Mouse (Mus musculus): ENCODE results near the gene Npw. TPM values are rescaled to one million over a fixed set of nuclear protein-coding genes. Genes with fewer than 3 reads are reported as not detected.
"Not testable (repeated sequence)": the region's sequence is repeated elsewhere in the genome, so short reads cannot be mapped to it uniquely, and the experiment has no call there.

The Npw gene
- polyA plus RNA-seq, 1 experiment from 2014 or later: not detected

GRCm38 (mm10) chr17:24667011-24667410, 8.8 kb upstream of the Npw start:
- not testable (repeated sequence) for ATAC-seq (ENCODE audit: low read depth); H3K9me3 ChIP-seq (ENCODE audit: control insufficient read depth, low read length); H3K4me2 ChIP-seq (ENCODE audit: low read depth, low read length); H3K9ac ChIP-seq (replicated peaks; ENCODE audit: low read depth, low read length); H3K4me3 ChIP-seq (ENCODE audit: low read depth, low read length); H3K36me3 ChIP-seq (ENCODE audit: control insufficient read depth, insufficient read depth, low read length); H3K27me3 ChIP-seq (ENCODE audit: control insufficient read depth, insufficient read depth, low read length); H3K27ac ChIP-seq (ENCODE audit: low read depth, low read length)
- H3K4me1 ChIP-seq (ENCODE audit: control insufficient read depth, insufficient read depth, low read length): peaks cover 18% of the 10 kb centered on the region
- 69% methylated on average over 7 of the region's 7 CpGs for WGBS

GRCm38 (mm10) chr17:24654969-24655368, 3.3 kb downstream of the Npw start:
- Histone ChIP-seq H3K4me3 (ENCODE audit: low read depth, low read length) (no peak overlapping the region), H3K4me1 (ENCODE audit: control insufficient read depth, insufficient read depth, low read length) (0 out of 2 replicates have a peak, but pooled peaks cover 4% of the 10 kb centered on the region), H3K27ac (ENCODE audit: low read depth, low read length) (no peak overlapping the region), H3K27me3 (ENCODE audit: control insufficient read depth, insufficient read depth, low read length) (peaks cover 18% of the 10 kb centered on the region), H3K9ac (replicated peaks; ENCODE audit: low read depth, low read length) (no peak overlapping the region), H3K4me2 (ENCODE audit: low read depth, low read length) (no peak overlapping the region), H3K9me3 (ENCODE audit: control insufficient read depth, low read length) (no peaks in the 10 kb centered on the region), H3K36me3 (ENCODE audit: control insufficient read depth, insufficient read depth, low read length) (no peaks in the 10 kb centered on the region)
- 70% methylated on average over 4 of the region's 4 CpGs for WGBS
- ATAC-seq (ENCODE audit: low read depth): no peak

GRCm38 (mm10) chr17:24653967-24654710, 4.1 kb downstream of the Npw start:
- H3K36me3 ChIP-seq (ENCODE audit: control insufficient read depth, insufficient read depth, low read length): no peaks in the 10 kb centered on the region
- no peaks in the 10 kb centered on the region for H3K9me3 ChIP-seq (ENCODE audit: control insufficient read depth, low read length)
- peak; percentile 58; the same call in 1 of the 2 replicates for ATAC-seq (ENCODE audit: low read depth)
- no peak overlapping the region for H3K27ac ChIP-seq (ENCODE audit: low read depth, low read length)
- peak overlapping the region; percentile 45 for H3K4me2 ChIP-seq (ENCODE audit: low read depth, low read length)
- 4% methylated on average over 19 of the region's 19 CpGs for WGBS
- H3K27me3 ChIP-seq (ENCODE audit: control insufficient read depth, insufficient read depth, low read length): peaks cover 14% of the 10 kb centered on the region
- 0 out of 2 replicates have a peak, but pooled peaks cover 4% of the 10 kb centered on the region for H3K4me1 ChIP-seq (ENCODE audit: control insufficient read depth, insufficient read depth, low read length)
- no peak overlapping the region for H3K9ac ChIP-seq (replicated peaks; ENCODE audit: low read depth, low read length)
- 0 out of 2 replicates have a peak overlapping the region, but pooled peaks have one; percentile 12 for H3K4me3 ChIP-seq (ENCODE audit: low read depth, low read length)

- H3K36me3 ChIP-seq (ENCODE audit: control insufficient read depth, insufficient read depth, low read length): no peaks in the 10 kb centered on the region
- 84% methylated on average over 3 of the region's 3 CpGs for WGBS
- no peak for ATAC-seq (ENCODE audit: low read depth)
- H3K4me2 ChIP-seq (ENCODE audit: low read depth, low read length): no peak overlapping the region
- H3K9me3 ChIP-seq (ENCODE audit: control insufficient read depth, low read length): no peaks in the 10 kb centered on the region
- no peaks in the 10 kb centered on the region for H3K4me1 ChIP-seq (ENCODE audit: control insufficient read depth, insufficient read depth, low read length)
- H3K4me3 ChIP-seq (ENCODE audit: low read depth, low read length): no peak overlapping the region
- H3K27me3 ChIP-seq (ENCODE audit: control insufficient read depth, insufficient read depth, low read length): no peaks in the 10 kb centered on the region; the same call in 1 of the 2 replicates
- no peak overlapping the region for H3K27ac ChIP-seq (ENCODE audit: low read depth, low read length)
- no peak overlapping the region for H3K9ac ChIP-seq (replicated peaks; ENCODE audit: low read depth, low read length)
Measured at GRCm38 (mm10) chr17:24651835-24652234, 6.4 kb downstream of the Npw start.

- Histone ChIP-seq H3K9ac (replicated peaks; ENCODE audit: low read depth, low read length) (no peak overlapping the region), H3K4me1 (ENCODE audit: control insufficient read depth, insufficient read depth, low read length) (no peaks in the 10 kb centered on the region), H3K36me3 (ENCODE audit: control insufficient read depth, insufficient read depth, low read length) (no peaks in the 10 kb centered on the region), H3K27ac (ENCODE audit: low read depth, low read length) (no peak overlapping the region), H3K4me3 (ENCODE audit: low read depth, low read length) (peak overlapping the region; percentile 70; the same call in 1 of the 2 replicates), H3K4me2 (ENCODE audit: low read depth, low read length) (peak overlapping the region; percentile 96), H3K27me3 (ENCODE audit: control insufficient read depth, insufficient read depth, low read length) (no peaks in the 10 kb centered on the region; the same call in 1 of the 2 replicates), H3K9me3 (ENCODE audit: control insufficient read depth, low read length) (no peaks in the 10 kb centered on the region)
- no peak for ATAC-seq (ENCODE audit: low read depth)
- 74% methylated on average over 4 of the region's 4 CpGs for WGBS
Measured at GRCm38 (mm10) chr17:24650766-24651165, 7.5 kb downstream of the Npw start.

- Histone ChIP-seq H3K4me3 (ENCODE audit: low read depth, low read length) (peak within 1 kb of the TSS; percentile 70), H3K36me3 (ENCODE audit: control insufficient read depth, insufficient read depth, low read length) (no peaks in the 10 kb centered on the region), H3K4me1 (ENCODE audit: control insufficient read depth, insufficient read depth, low read length) (no peaks in the 10 kb centered on the region), H3K4me2 (ENCODE audit: low read depth, low read length) (peak within 1 kb of the TSS; percentile 96), H3K27ac (ENCODE audit: low read depth, low read length) (peak within 1 kb of the TSS; percentile 40), H3K27me3 (ENCODE audit: control insufficient read depth, insufficient read depth, low read length) (no peaks in the 10 kb centered on the region; the same call in 1 of the 2 replicates), H3K9me3 (ENCODE audit: control insufficient read depth, low read length) (no peaks in the 10 kb centered on the region), H3K9ac (replicated peaks; ENCODE audit: low read depth, low read length) (peak within 1 kb of the TSS; percentile 87)
- 3% methylated on average over 25 of the region's 41 CpGs for WGBS
- ATAC-seq (ENCODE audit: low read depth): peak; percentile 59
Measured at GRCm38 (mm10) chr17:24650070-24650616, 8.1 kb downstream of the Npw start, which contains the start of gene Slc9a3r2. TSS of gene Slc9a3r2 (minus strand) at chr17:24650327.

GRCm38 (mm10) chr17:24649581-24650069, 8.6 kb downstream of the Npw start:
- H3K9me3 ChIP-seq (ENCODE audit: control insufficient read depth, low read length): no peaks in the 10 kb centered on the region
- WGBS: 1% methylated on average over 32 of the region's 35 CpGs

GRCm38 (mm10) chr17:24648731-24649377, 9.4 kb downstream of the Npw start:
- no peaks in the 10 kb centered on the region for H3K9me3 ChIP-seq (ENCODE audit: control insufficient read depth, low read length)
- H3K36me3 ChIP-seq (ENCODE audit: control insufficient read depth, insufficient read depth, low read length): no peaks in the 10 kb centered on the region
- no peak overlapping the region for H3K27ac ChIP-seq (ENCODE audit: low read depth, low read length)
- peak overlapping the region; percentile 96 for H3K4me2 ChIP-seq (ENCODE audit: low read depth, low read length)
- 73% methylated on average over 10 of the region's 10 CpGs for WGBS
- H3K4me1 ChIP-seq (ENCODE audit: control insufficient read depth, insufficient read depth, low read length): no peaks in the 10 kb centered on the region
- no peak for ATAC-seq (ENCODE audit: low read depth)
- H3K4me3 ChIP-seq (ENCODE audit: low read depth, low read length): peak overlapping the region; percentile 70
- H3K9ac ChIP-seq (replicated peaks; ENCODE audit: low read depth, low read length): peak overlapping the region; percentile 87; the same call in 1 of the 2 replicates
- no peaks in the 10 kb centered on the region; the same call in 1 of the 2 replicates for H3K27me3 ChIP-seq (ENCODE audit: control insufficient read depth, insufficient read depth, low read length)

More at GRCm38 (mm10) chr17:24649581-24650069, 8.6 kb downstream of the Npw start:
- Histone ChIP-seq H3K4me1 (ENCODE audit: control insufficient read depth, insufficient read depth, low read length) (no peaks in the 10 kb centered on the region), H3K9ac (replicated peaks; ENCODE audit: low read depth, low read length) (peak overlapping the region; percentile 87), H3K27me3 (ENCODE audit: control insufficient read depth, insufficient read depth, low read length) (no peaks in the 10 kb centered on the region; the same call in 1 of the 2 replicates), H3K4me3 (ENCODE audit: low read depth, low read length) (peak overlapping the region; percentile 70), H3K36me3 (ENCODE audit: control insufficient read depth, insufficient read depth, low read length) (no peaks in the 10 kb centered on the region), H3K4me2 (ENCODE audit: low read depth, low read length) (peak overlapping the region; percentile 96), H3K27ac (ENCODE audit: low read depth, low read length) (peak overlapping the region; percentile 40)
- peak; percentile 49; the same call in 1 of the 2 replicates for ATAC-seq (ENCODE audit: low read depth)

Data from neural tube, embryonic 14.5 days (tissue).